26 mouse cellular contexts compared by ENCODE assay signal in the genomic region with DNA sequence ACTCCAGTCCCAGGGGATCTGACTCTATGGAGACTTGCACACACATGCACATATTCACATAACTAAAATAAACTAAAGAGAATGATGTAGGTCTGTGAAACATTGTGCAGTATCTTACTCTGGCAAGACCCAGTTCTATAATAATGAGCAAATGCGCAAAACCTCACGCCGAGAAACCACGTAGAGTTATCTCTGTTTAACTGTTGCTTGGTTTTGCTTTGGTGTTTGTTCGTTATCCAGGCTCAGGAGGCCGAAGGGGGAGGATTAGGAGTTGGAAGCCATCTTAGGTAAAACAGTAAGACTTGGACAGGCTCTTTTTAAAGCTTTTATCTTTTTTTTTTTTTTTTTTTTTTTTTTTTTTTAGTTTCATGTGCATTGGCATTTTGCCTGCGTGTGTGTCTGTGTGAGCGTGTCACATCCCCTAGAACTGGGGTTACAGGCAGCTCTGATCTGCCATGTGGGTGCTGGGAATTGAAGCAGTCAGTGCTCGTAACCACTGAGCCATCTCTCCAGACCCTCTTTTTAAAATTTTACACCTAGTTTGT. TPM values are rescaled to one million over a fixed set of nuclear protein-coding genes. Genes with fewer than 3 reads are reported as not detected.
"Had no signal": no experiment of that assay in that cellular context is flagged by ENCODE, and none has a peak within 500 bp of the region (broad histone marks: within the 10 kb centered on the region; RNA-seq: fewer than 3 reads in every experiment).

No protein-coding gene starts in this region.

- H3K4me2 ChIP-seq: intestine, embryonic 15.5 days; kidney, embryonic 15.5 days; limb, embryonic 12.5 days; limb, embryonic 15.5 days; lung, embryonic 15.5 days; midbrain, embryonic 13.5 days; neural tube, embryonic 13.5 days had no signal

- H3K9ac ChIP-seq: intestine, embryonic 15.5 days; kidney, embryonic 15.5 days; limb, embryonic 12.5 days; limb, embryonic 15.5 days; liver, embryonic 14.5 days; lung, embryonic 15.5 days; midbrain, embryonic 13.5 days; neural tube, embryonic 13.5 days had no signal

- H3K36me3 ChIP-seq: intestine, embryonic 15.5 days; kidney, embryonic 15.5 days; lung, embryonic 15.5 days had no signal

- DNase-seq: kidney, adult 11 months; kidney, adult 8-10 months; kidney, postnatal 10 days; kidney, postnatal 36 days; layer of hippocampus, postnatal 36 days; lung, adult 18-20 months; lung, postnatal 10 days; lung, postnatal 4 days; right cerebral cortex, postnatal 4 days; thymus, postnatal 25 days had no signal

- H3K27ac ChIP-seq: intestine, embryonic 15.5 days; kidney, embryonic 15.5 days; left cerebral cortex, adult 2 months; limb, embryonic 12.5 days; limb, embryonic 15.5 days; liver, embryonic 14.5 days; lung, embryonic 15.5 days; midbrain, embryonic 10.5 days; midbrain, embryonic 13.5 days; neural tube, embryonic 13.5 days had no signal

- ATAC-seq: intestine, embryonic 15.5 days; midbrain, embryonic 13.5 days; midbrain, embryonic 16.5 days had no signal

- H3K27me3 ChIP-seq: intestine, embryonic 15.5 days; kidney, embryonic 15.5 days; limb, embryonic 12.5 days; limb, embryonic 15.5 days; lung, embryonic 15.5 days; midbrain, embryonic 13.5 days; neural tube, embryonic 13.5 days had no signal

- H3K4me3 ChIP-seq: intestine, embryonic 15.5 days; kidney, embryonic 15.5 days; left cerebral cortex, adult 2 months; limb, embryonic 12.5 days; limb, embryonic 15.5 days; lung, embryonic 15.5 days; midbrain, embryonic 10.5 days; midbrain, embryonic 13.5 days; myocyte; neural tube, embryonic 13.5 days had no signal

- H3K9me3 ChIP-seq: intestine, embryonic 15.5 days; kidney, embryonic 15.5 days; limb, embryonic 12.5 days; limb, embryonic 15.5 days; lung, embryonic 15.5 days; midbrain, embryonic 10.5 days; midbrain, embryonic 13.5 days; neural tube, embryonic 13.5 days had no signal

RNA-seq across cellular contexts. Expression of a gene that starts 13.5 kb away (rescaled TPM):
- total RNA-seq: megakaryocyte, adult 5-6 weeks; monocyte, adult 5-6 weeks; neutrophil, adult 5-6 weeks had no signal
- polyA plus RNA-seq: intestine, embryonic 15.5 days; kidney, embryonic 15.5 days; liver, embryonic 14.5 days; lung, embryonic 15.5 days; midbrain, embryonic 10.5 days; myocyte; stomach, embryonic 14.5 days had no signal
